Mouse (Mus musculus) CD4-positive helper T cell, adult 2 months (primary cell): ENCODE measurements around the gene Fgf11.
A peak's percentile ranks its signal among the peaks of the same experiment; 100 is the strongest.

Experiments
- DNase-seq: peaks from one replicate; pipeline ENCODE4 v3.0.0-alpha.2; 2012; ENCODE audit warnings: low read depth, missing footprints, low spot score

Gene Fgf11

DNA sequence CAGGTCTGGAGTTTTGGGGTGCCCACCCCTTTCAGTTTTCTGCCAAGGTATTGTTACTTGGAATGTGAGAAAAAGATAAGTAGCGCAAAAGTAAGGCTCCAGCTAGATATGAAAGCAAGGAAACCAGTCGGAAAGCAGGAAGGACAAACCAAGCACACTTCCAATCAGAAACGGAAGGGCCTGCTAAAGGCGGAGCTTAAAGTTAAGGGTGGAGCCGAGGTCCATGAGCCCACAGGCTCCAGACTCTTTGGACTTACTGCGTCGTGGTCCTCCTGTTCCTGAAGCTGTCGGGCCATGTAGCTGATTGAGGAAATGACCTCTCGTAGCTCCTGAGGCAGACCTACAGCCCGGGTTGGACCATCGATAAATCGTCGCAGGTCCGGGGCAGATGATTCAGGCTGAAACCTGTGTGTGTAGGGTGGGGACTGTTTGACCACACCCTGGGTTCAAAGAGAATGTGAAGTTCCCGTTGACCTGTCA lies 16.8 kb downstream of the Fgf11 start:
- no peak for DNase-seq

DNA sequence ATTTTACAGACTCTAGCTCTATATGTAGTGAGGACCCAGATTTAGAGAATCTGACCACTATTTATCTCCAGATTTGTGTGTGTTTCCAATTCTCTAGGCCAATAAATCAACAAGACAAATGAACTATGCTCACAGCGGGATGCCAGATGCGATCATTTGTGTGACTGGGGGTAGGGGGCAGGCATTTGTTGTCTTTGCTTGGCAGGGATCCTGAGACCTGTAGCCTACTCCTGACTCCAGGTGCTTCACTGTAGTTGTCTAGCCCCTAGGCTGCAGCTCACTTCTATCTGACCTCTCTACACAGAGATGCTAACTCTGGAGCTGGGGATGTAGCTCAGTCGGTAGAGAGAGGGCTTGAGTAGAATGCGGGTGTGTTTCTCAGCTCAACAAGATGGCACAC lies 19.8 kb downstream of the Fgf11 start:
- DNase-seq: no peak

DNA sequence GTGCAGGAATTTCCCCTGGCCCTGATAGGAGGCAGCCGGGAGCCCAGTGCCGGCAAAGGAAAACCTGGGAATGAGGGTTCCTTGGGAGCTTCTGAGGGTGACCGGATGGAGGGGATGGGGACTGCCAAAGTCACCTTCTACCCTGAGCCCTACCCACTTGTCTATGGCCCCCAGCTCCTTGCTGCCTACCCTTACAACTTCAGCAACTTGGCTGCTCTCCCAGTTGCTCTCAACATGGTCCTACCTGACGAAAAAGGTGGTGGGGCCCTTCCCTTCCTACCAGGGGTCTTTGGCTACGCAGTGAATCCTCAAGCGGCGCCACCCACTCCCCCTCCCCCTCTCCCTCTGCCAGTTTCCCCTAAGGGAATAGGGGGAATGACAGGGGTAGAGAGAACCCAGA lies 22.7 kb downstream of the Fgf11 start:
- no peak for DNase-seq

DNA sequence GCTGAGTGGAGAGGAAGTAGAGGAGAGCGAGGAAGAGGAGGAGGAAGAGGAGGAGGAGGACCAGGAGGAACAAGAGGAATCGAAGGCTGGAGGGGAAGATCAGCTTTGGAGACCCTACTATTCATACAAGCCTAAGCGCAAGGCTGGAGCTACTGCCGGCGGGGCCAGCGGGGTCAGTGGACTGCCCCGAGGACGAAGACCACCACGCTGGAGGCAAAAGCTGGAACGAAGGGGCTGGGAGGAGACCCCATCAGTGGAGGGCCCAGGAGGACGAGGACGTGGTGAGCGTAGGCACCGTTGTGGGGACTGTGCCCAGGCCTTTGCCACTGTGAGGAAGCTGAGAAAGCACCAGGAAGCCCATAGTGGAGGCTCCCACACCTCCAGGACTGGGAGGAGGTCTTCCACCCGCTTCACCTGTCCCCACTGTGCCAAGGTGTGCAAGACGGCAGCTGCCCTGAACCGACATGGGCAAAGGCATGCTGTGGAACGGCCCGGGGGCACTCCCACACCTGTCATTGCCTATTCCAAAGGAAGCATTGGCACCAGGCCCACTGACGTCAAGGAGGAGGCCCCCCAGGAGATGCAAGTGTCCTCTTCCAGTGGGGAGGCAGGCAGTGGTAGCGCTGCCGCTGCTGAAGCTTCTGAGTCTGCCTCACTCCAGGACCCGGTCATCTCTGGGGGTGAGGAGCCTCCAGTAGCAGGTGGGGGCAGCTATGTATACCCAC lies 23.2 kb downstream of the Fgf11 start:
- DNase-seq: no peak

DNA sequence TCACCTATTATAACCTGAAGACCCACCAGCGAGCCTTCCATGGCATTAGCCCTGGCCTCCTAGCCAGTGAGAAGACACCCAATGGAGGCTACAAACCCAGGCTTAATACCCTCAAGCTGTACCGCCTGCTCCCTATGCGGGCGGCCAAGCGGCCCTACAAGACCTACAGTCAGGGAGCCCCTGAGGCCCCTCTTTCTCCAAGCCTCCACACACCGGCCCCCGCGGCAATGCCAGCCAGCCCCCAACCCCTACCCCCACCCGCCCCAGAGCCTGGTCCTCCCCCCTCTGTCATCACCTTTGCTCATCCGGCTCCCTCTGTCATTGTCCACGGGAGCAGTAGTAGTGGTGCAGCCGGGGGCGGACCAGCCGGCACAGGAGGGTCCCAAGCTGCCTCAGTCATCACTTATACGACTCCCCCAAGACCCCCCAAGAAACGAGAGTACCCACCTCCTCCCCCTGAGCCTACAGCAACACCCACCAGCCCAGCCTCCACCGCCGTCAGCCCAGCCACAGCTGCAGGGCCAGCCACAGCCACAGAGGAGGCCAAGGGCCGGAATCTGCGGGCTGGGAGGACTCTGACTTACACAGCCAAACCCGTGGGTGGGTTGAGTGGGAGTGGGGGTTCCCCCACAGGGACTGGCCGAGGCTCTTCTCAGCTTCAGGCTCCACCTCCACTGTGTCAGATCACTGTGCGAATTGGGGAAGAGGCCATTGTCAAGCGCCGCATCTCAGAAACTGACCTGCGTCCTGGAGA lies 24.0 kb downstream of the Fgf11 start:
- no peak for DNase-seq

DNA sequence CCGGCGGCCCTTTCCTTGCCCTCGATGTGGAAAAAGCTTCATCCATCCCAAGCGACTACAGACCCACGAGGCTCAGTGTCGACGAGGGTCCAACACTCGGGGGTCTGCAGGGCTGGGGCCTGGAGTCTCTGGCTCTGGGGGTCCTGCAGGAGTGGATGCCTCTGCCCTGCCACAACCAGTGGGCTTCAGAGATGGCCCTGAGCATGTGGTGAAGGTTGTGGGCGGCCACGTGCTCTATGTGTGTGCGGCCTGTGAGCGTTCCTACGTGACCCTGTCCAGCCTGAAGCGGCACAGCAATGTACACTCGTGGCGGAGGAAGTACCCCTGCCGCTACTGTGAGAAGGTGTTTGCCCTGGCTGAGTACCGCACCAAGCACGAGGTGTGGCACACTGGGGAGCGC lies 25.2 kb downstream of the Fgf11 start:
- no peak for DNase-seq

DNA sequence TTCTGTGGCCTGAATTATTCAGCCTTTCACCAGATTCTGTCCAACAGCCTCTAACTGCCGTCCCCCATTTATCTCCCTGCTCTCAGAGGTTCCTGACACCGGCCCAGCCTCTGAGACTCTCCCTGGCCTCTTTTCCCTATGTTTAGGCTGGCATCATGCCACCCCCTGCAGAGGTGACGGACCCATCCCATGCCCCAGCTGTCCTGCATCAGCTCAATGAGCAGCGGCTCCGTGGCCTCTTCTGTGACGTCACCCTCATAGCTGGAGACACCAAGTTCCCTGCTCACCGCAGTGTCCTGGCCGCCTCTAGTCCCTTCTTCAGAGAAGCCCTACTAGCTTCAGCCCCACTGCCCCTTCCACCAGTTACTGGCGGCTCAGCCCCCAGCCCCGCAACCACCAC lies 25.9 kb downstream of the Fgf11 start:
- DNase-seq: no peak

DNA sequence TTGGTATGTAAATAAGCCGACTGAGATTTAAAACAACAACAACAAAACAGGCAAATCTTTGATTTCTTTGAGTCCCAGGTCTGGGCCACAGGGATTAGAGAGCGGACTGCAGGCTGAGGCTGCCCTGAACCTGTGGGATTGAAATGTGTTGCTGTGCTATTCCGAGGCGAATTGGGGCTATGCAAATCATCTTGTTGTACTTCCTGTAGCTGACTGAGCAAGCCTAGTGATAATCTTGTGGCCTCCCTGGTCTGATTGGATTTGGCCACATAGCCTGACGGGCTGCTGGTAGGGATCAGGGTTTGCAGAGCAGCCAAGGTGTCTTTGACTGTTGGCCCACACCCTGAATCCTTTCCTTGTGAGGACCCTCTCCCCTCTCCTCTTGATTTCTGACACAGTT lies 26.7 kb downstream of the Fgf11 start:
- DNase-seq: no peak

DNA sequence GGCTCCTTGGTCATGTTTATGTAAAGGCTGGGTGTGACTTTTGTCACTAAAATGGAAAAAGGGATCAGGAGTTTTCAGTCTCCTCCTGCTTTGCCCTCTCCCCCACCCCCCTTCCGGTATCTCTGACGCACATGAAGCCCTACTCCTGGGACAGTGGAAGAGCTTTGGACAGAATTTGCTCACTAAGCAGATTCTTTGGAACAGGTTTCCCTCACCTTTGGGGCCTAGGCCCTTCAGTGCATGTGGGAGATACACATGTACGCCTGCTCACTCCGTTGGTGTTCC lies 34.1 kb downstream of the Fgf11 start:
- DNase-seq: no peak

DNA sequence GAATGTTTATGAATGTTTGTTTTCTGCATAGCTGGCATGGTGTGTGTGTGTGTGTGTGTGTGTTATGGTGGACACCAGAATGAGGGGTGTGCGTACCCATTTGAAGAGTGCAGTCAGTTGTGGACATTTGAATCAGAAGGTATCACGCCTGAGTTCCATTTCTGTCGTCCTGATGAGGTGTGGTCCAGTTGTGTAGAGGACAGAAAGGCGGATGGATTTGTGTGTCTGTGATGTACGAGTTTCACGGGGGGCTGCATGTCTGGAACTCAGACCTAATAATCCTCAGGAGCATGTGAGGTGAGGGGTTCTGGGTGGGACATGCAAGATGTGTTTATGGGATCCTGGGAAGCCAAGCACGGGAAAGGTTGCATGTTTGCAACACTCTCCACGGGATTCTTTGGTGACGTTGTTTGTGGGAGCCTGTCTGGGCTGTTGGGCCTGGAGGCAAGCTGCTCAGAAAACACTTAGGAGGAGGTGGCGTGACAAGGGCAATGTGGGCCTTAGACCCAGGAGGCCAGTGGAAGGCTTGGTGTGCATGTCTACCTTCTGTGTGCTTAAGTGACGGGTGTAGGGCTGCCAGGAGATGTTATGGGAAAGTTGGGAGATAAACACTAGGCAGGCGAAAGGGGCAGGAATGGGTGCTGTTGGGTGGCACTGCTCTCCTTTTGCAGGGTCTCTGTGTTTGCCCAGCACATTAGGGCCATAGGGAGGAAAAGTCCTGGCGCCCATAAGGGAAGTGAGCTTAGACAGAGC lies 34.6 kb downstream of the Fgf11 start:
- no peak for DNase-seq

DNA sequence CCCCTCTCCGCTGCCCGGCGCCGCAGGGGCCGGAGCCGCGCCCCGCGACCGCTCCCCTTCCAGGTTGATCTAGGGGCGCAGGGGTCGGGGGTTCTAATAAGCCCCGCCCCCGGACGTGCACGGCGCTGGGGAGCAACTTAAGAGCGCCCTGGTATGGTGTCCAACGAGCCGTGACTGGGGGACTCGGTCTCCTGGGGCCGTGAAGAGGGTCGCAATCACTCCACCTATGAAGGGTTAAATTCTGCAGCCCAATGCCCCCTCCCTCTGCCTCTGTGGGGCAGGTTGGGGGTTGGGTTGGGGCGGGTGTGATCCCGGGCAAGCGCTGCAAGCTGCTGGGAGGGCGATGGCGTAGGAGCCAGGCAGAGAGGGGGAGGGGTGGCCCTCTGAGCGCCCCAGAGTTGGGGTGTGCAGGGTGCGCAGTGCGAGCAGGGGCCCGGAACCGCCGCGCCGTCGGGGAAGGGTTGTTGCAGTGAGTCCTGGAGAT lies 35.5 kb downstream of the Fgf11 start:
- peak; percentile 88 for DNase-seq

DNA sequence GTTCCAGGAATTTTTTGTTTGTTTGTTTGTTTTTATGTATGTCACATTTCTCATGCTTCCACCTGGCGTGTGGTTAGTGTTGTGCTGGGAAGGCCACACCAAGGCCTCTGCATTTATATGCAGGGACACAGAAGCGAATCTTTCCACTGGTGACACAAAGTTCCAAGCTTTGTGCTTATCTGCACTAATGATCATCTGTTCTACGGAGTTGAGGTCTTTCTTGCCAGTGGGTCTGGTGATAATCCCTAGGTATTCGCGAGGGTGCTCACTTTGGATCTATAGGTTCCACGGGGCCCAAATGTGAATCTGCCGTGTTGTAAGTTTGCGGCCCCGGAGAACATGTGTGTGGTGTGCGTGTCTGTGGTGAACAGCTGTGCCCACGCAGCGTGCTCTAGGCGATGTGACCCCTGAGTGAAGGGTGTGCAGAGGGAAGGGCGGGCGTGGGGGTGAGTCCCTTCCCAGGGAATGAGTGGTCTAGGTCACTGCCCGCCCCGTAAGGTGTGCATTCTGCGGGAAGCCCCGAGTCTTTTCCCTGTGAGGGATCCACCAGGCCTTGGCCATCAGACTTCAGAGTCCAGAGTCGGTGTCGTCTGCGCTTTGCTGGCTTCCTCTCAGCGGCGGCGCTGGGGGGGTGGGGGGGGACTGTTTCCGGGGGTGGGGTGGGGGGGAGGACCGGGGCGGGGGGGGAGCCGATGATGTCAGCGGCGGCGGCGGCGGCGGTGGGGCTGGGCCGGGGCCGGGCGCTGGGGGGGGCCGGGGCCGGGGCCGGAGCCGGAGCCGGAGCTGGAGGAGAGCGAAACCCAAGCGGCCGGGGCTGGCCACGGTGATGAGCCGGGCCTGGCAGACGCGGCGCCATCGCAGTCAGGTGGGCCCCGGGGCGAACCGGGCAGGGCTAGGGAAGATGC lies 36.2 kb downstream of the Fgf11 start, which contains the start of gene Zbtb4:
Gene Zbtb4, plus strand, starts transcription at position 692 of the 905 bp plus-strand sequence.
- peak; percentile 74 for DNase-seq

DNA sequence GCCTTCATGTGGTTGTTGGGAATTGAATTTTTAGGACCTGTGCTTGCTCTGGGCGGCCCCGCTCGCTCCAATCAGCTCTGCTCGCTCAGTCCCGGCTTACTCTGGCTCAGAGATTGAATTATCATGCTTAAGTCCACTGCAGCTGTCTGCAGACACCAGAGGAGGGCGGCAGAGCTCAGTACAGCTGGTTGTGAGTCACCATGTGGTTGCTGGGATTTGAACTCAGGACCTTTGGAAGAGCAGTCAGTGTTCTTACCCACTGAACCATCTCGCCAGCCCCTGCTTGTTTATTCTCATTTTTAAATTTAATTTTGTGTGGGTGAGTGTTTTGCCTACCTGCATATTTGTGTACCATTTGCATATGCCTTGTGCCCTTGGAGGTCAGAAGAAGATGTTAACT lies 38.1 kb downstream of the Fgf11 start:
- DNase-seq: no peak

DNA sequence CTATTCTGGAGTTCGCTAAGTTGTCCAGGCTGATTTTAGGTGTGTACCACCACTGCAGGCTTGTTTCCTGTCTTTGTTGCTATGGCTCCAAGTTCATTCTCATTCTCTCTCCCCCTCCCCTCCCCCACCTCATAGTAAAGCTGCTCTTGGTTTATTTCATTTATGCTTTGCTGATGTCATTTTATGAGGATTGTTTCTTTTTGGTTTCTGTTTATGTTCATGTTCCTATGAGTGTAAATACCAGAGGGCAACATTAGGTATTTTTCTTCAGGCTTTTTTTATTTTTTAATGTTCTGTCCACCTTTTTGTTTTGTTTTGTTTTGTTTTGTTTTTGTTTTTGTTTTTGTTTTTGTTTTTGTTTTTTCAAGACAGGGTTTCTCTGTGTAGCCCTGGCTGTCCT lies 39.8 kb downstream of the Fgf11 start, which contains the start of gene Slc35g3:
Gene Slc35g3, minus strand, starts transcription at position 101 of the 400 bp plus-strand sequence.
- no peak for DNase-seq

DNA sequence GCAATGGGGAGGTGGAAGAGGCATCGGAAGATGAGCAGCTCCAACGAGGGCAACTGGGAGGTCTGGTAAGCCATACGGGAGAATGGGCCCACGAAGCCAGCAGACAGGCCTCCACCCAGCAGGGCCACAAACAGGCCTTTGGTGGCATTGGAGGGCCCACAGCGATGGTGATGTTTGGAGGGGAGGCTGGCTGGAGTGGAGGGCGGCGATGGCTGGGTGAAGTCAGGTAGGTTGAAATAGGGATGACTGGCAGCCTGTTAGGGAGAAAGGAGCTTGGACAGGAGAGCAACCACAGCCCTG lies 40.8 kb downstream of the Fgf11 start:
- DNase-seq: no peak

DNA sequence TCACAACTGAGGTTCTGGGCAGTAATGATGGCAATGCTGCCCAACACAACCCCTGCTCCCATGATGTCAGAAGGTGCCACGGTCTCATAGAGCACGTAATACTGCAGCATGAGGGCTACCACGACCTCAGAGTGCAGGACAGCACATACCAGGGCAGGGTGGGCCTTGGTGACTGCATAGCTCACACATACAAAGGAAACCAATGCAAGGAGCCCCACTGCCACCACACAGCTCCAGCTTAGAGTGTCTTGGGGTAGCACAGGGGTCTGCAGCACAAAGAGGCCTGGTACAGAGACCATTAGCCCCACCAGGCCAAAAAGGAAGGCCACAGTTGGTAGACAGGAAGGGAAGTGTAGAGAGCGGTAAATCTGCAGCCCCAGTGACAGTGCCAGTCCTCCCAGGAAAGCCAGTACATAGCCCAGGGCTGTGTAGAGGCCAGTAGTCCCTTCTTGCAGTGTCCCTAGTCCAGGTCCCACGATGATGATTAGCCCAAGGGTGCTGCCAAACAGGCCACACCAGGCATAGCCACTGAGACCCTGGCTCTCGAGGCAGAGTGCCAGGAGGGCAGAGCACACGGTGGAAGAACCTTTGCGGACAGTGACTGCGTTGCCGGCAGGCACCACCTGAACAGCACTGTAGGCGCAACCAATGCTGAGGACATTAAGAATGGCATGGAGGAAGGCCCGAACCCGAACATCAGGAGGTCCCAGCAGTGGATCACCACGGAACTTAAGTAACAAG lies 41.3 kb downstream of the Fgf11 start:
- no peak for DNase-seq

DNA sequence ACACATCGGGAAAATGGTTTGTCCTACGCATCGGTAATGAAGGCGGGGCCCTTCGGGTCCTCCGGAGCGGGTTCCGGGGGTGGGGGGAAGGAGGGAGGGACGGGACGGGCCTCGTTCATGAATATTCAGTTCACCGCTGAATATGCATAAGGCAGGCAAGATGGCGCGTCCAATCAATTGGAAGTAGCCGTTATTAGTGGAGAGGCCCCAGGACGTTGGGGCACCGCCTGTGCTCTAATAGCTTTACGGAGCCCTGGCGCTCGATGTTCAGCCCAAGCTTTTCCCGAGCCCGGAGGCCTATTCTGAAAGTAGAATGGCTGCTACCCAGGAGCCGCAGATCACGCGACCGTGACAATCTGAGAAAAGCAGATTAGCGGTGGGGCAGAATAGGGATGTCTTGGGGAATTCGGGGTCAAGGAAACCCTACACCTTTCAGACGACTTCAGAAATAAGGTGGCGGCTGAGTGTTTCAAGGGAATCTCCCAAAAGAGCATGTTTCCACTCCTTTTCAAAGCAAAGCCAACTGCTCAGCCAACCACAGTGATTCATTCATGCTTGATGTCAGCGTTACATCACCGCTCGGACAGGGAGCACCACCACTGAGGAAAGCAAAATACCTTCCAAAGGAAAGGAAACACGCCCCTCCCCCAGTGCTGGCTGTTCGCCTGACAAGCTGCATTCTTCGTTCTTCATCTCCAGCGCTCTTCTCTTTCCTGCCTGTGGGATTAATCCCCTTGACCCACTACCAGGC lies 42.5 kb downstream of the Fgf11 start:
- DNase-seq: peak; percentile 89

DNA sequence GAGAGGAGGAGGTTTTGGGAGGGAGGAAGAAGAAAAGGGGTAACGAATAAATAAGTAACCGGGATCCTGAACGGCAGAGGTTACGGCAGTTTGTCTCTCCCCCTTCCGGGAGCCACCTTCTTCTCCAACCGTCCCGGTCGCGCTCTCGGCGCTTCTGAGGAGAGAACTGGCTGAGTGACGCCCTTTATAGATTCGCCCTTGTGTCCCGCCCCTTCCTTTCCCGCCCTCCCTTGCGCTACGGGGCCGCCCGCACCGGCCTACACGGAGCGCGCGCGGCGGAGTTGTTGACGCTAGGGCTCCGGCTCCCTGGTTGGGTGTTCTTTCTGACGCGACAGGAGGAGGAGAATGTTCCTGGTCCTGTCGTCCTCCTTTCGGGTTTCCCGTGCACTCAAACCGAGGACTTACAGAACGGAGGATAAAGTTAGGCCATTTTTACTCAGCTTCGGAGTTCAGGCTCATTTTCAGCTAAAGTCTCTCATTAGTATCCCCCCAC lies 43.1 kb downstream of the Fgf11 start, which contains the start of gene Polr2a:
Gene Polr2a, minus strand, starts transcription at position 160 of the 493 bp plus-strand sequence.
- peak; percentile 99 for DNase-seq

DNA sequence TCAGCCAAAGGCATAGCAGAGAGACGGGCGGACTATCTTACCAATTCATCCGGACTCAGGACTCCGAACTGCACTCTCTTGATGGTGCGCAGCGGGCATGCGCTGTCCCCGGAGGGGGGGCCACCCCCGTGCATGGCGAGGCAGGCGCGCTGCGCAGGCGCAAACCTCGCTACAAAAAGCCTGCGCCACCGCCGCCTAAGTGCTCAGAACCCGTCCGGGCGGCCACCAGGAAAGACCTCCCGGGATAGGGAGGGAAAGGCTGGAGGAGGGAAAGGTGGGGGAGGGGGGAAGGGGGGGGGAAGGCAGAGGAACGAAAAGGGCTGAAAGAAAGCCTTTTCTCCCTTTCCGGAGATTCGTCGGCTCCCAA lies 43.6 kb downstream of the Fgf11 start:
- DNase-seq: peak; percentile 97
